ENCODE assay signal across 16 mouse cellular contexts in genomic region chr16:9310744-9311143, GRCm38 (mm10).
DNase-seq lines count a peak whose midpoint lies in the region; ATAC-seq and TF ChIP-seq lines count a peak whose summit lies in the region.
"Had no signal": no experiment of that assay in that cellular context is flagged by ENCODE, and none has a peak within 500 bp of the region (broad histone marks: within the 10 kb centered on the region; RNA-seq: fewer than 3 reads in every experiment).

No protein-coding gene starts in this region.

- no peaks in the 10 kb centered on the region for H3K4me1 ChIP-seq in heart, adult 2 months (ENCODE audit: control insufficient read depth, insufficient read depth, low read length)
- no peaks in the 10 kb centered on the region for H3K4me1 ChIP-seq in lung, postnatal 0 days (ENCODE audit: insufficient read depth, low read depth, low read length)
- H3K4me1 ChIP-seq: heart, embryonic 12.5 days; limb, embryonic 12.5 days; liver, embryonic 15.5 days; midbrain, embryonic 13.5 days had no signal

- H3K79me2 ChIP-seq in heart, adult 2 months (replicated peaks; ENCODE audit: control insufficient read depth, insufficient read depth, low read length) = no peaks in the 10 kb centered on the region

- WGBS in heart, adult 2 months = 16% methylated on average over 1 of the region's 1 CpGs
- WGBS in lung, postnatal 0 days = 20% methylated on average over 1 of the region's 1 CpGs

- no peaks in the 10 kb centered on the region for H3K36me3 ChIP-seq in heart, adult 2 months (ENCODE audit: control insufficient read depth, insufficient read depth, low read length)
- no peaks in the 10 kb centered on the region for H3K36me3 ChIP-seq in lung, postnatal 0 days (ENCODE audit: insufficient read depth, low read length)
- H3K36me3 ChIP-seq: heart, embryonic 12.5 days; limb, embryonic 12.5 days; liver, embryonic 15.5 days; midbrain, embryonic 13.5 days had no signal

- TF ChIP-seq CTCF in heart, adult 2 months (IDR thresholded peaks at IDR 0.05) = peak; percentile 32; the same call in 1 of the 2 replicates
- peak; percentile 33 for TF ChIP-seq CTCF in lung, postnatal 0 days (IDR thresholded peaks at IDR 0.05)

- H3K4me2 ChIP-seq in lung, postnatal 0 days (replicated peaks; ENCODE audit: low read depth, low read length) = no peak overlapping the region
- H3K4me2 ChIP-seq: heart, embryonic 12.5 days; limb, embryonic 12.5 days; liver, embryonic 15.5 days; midbrain, embryonic 13.5 days had no signal

- H3K9me3 ChIP-seq in lung, postnatal 0 days (ENCODE audit: low read length) = no peaks in the 10 kb centered on the region
- H3K9me3 ChIP-seq: heart, embryonic 12.5 days; limb, embryonic 12.5 days; liver, embryonic 15.5 days; midbrain, embryonic 13.5 days had no signal

- TF ChIP-seq EP300 in heart, adult 2 months (IDR thresholded peaks at IDR 0.05; ENCODE audit: insufficient read depth, low read depth, low read length) = no peak
- no peak for TF ChIP-seq EP300 in lung, postnatal 0 days (IDR thresholded peaks at IDR 0.05)

- no peak overlapping the region for H3K27ac ChIP-seq in heart, adult 2 months
- no peak overlapping the region for H3K27ac ChIP-seq in lung, postnatal 0 days (ENCODE audit: low read length)
- H3K27ac ChIP-seq: limb, embryonic 12.5 days; liver, embryonic 15.5 days; midbrain, embryonic 13.5 days had no signal

- H3K9ac ChIP-seq in heart, adult 2 months (ENCODE audit: low read depth, low read length) = no peak overlapping the region
- no peak overlapping the region for H3K9ac ChIP-seq in lung, postnatal 0 days (replicated peaks; ENCODE audit: low read depth)
- H3K9ac ChIP-seq: heart, embryonic 12.5 days; limb, embryonic 12.5 days; liver, embryonic 15.5 days; midbrain, embryonic 13.5 days had no signal

- TF ChIP-seq POLR2A in heart, adult 2 months (IDR thresholded peaks at IDR 0.05; ENCODE audit: insufficient read depth, low read depth, low read length) = no peak

- intact Hi-C loops in heart, adult 2 months (cut with DNase I) = no loop called here

- ATAC-seq in lung, postnatal 0 days = no peak
- ATAC-seq in megakaryocyte, adult 5-6 weeks (ENCODE audit: poor library complexity, severe bottlenecking) = no peak
- ATAC-seq: midbrain, embryonic 13.5 days had no signal

- no peak overlapping the region for H3K4me3 ChIP-seq in heart, adult 2 months
- H3K4me3 ChIP-seq in lung, postnatal 0 days (ENCODE audit: low read depth, low read length) = no peak overlapping the region
- H3K4me3 ChIP-seq: heart, embryonic 12.5 days; limb, embryonic 12.5 days; liver, embryonic 15.5 days; midbrain, embryonic 13.5 days had no signal

- peak; percentile 18 for DNase-seq in adrenal gland, adult 2 months
- DNase-seq in adrenal gland, adult 18-20 months (ENCODE audit: low spot score in 2 of 2) = no peak
- DNase-seq in heart, adult 2 months = no peak
- DNase-seq in heart, adult 9 months (ENCODE audit: low spot score in 2 of 2) = no peak
- no peak for DNase-seq in lung, postnatal 0 days (ENCODE audit: low spot score)
- DNase-seq in lung, postnatal 36 days = no peak
- no peak for DNase-seq in left cerebral cortex, adult 11 months (ENCODE audit: low spot score)
- DNase-seq: gastrocnemius, postnatal 14 days; kidney, postnatal 25 days; layer of hippocampus, postnatal 36 days; thymus, postnatal 14 days had no signal

- no peaks in the 10 kb centered on the region for H3K27me3 ChIP-seq in heart, adult 2 months (ENCODE audit: control insufficient read depth, insufficient read depth, low read length)
- no peaks in the 10 kb centered on the region for H3K27me3 ChIP-seq in lung, postnatal 0 days (replicated peaks; ENCODE audit: insufficient read depth, low read length)
- H3K27me3 ChIP-seq: heart, embryonic 12.5 days; limb, embryonic 12.5 days; liver, embryonic 15.5 days; midbrain, embryonic 13.5 days had no signal
